Mouse (Mus musculus) hindbrain, embryonic 16.5 days (tissue): Measurements from ENCODE around the gene Defb22. TPM values are rescaled to one million over a fixed set of nuclear protein-coding genes. Genes with fewer than 3 reads are reported as not detected.

Experiments
- ATAC-seq: fragments of 200-750 bp; cut with Nextera tagmentation; 2 replicates; pipeline ENCODE4 v1.8.0; 2017; ENCODE audit warnings: moderate TSS enrichment, moderate library complexity
- H3K27ac ChIP-seq: fragments of 300-500 bp; sonication (generic); 2 replicates; pipeline ENCODE4 v1.5.1; 2014; ENCODE audit warnings: low read depth, mild to moderate bottlenecking, control low read depth, low read length, moderate library complexity
- H3K27me3 ChIP-seq: fragments of 300-500 bp; sonication (generic); replicated peaks from 2 replicates; pipeline ENCODE4 v1.6.1; 2014; ENCODE audit warnings: low read length; ENCODE audit not compliant: control insufficient read depth, insufficient read depth
- H3K36me3 ChIP-seq: fragments of 300-500 bp; sonication (generic); 2 replicates; pipeline ENCODE4 v1.6.1; 2014; ENCODE audit warnings: mild to moderate bottlenecking, low read length, moderate library complexity, mixed read lengths; ENCODE audit not compliant: control insufficient read depth, insufficient read depth
- H3K4me1 ChIP-seq: fragments of 300-500 bp; sonication (generic); 2 replicates; pipeline ENCODE4 v1.6.1; 2014; ENCODE audit warnings: low read depth, low read length; ENCODE audit not compliant: control insufficient read depth, insufficient read depth
- H3K4me2 ChIP-seq: fragments of 300-500 bp; sonication (generic); 2 replicates; pipeline ENCODE4 v1.6.1; 2014; ENCODE audit warnings: mild to moderate bottlenecking, low read length, control low read depth, moderate library complexity
- H3K4me3 ChIP-seq: fragments of 300-500 bp; sonication (generic); 2 replicates; pipeline ENCODE4 v1.5.1; 2014; ENCODE audit warnings: mild to moderate bottlenecking, low read length, control low read depth, moderate library complexity
- H3K9ac ChIP-seq: fragments of 300-500 bp; sonication (generic); 2 replicates; pipeline ENCODE4 v1.6.1; 2014; ENCODE audit warnings: low read depth, mild to moderate bottlenecking, control low read depth, low read length, moderate library complexity
- H3K9me3 ChIP-seq: fragments of 300-500 bp; sonication (generic); 2 replicates; pipeline ENCODE4 v1.6.1; 2014; ENCODE audit warnings: mild to moderate bottlenecking, low read length, moderate library complexity; ENCODE audit not compliant: control insufficient read depth
- WGBS: fragments of 180-500 bp; shearing (Covaris S2); extraction: QIAGEN DNeasy Blood & Tissue Kit; methylation state at CpG from one replicate; pipeline ENCODE4 v1.1.7; 2014; 5-methylcytosine and 5-hydroxymethylcytosine counted together
- polyA plus RNA-seq: library from polyadenylated mRNA; unstranded; fragments of >200 nt; fragmentation: Nextera tagmentation; extraction: Ambion mirVana; gene quantifications from 2 replicates; pipeline ENCODE4 v1.2.1, GENCODE M21; 2015

Gene Defb22
- polyA plus RNA-seq = not detected in 2 replicates

DNA sequence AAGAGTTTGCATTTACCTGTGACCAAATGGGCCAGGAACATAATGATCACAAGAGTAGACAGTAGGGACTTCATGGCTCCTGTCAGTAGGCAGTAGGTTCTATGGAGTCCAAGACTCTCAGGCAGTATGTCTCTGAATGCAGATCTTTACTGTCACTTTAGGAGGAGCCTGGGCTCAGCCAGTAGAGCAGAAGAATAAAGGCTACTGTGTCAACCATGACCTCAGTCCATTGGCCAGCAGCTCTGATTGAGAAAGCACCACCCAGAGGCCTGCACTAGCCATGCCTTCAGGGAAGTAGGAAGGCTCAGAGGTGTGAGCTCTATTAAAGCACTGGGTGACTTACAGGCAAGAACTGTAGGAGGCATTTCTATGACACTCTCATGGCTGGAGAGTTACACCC, at the start of gene Defb22:
TSS of gene Defb22 (minus strand) at position 101 of the 400 bp plus-strand sequence.
- H3K27me3 ChIP-seq = no peaks in the 10 kb centered on the region
- no peak within 1 kb of the TSS for H3K4me3 ChIP-seq
- H3K9ac ChIP-seq = no peak within 1 kb of the TSS
- no peak within 1 kb of the TSS for H3K27ac ChIP-seq
- ATAC-seq = no peak
- no peaks in the 10 kb centered on the region for H3K9me3 ChIP-seq
- no peaks in the 10 kb centered on the region for H3K36me3 ChIP-seq
- H3K4me1 ChIP-seq = no peaks in the 10 kb centered on the region
- no peak within 1 kb of the TSS for H3K4me2 ChIP-seq

GRCm38 (mm10) chr2:152517981-152518380, 28.0 kb upstream of the Defb22 start, which contains the start of gene Defb28:
Gene Defb28 (plus strand): TSS chr2:152518255.
- H3K9ac ChIP-seq = no peak within 1 kb of the TSS
- H3K4me1 ChIP-seq = no peaks in the 10 kb centered on the region
- no peaks in the 10 kb centered on the region for H3K9me3 ChIP-seq
- no peak within 1 kb of the TSS for H3K27ac ChIP-seq
- no peaks in the 10 kb centered on the region for H3K36me3 ChIP-seq
- no peak within 1 kb of the TSS for H3K4me3 ChIP-seq
- H3K4me2 ChIP-seq = no peak within 1 kb of the TSS
- WGBS = 80% methylated on average over 4 of the region's 4 CpGs
- ATAC-seq = no peak
- H3K27me3 ChIP-seq = no peaks in the 10 kb centered on the region

DNA sequence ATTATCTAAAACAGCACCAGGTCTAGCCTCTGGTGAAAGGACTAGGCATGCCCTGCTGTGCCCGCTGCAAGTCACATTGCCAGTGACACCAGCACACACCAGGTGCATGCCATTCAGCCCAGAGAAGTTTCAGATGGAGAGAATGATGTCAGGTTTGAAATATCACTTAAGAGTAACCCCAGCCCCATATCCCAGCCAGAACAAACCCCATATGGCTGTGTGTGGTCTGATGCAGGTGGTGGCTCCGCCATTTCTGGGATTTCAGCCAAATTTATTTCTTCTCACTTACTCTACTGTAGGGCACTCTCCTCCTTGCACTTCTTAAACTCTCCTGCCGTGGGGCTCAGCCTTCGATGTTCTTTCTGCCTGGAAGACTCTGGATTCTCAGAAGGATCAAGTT, 26.1 kb upstream of the Defb22 start:
- Histone ChIP-seq H3K4me1 (no peaks in the 10 kb centered on the region), H3K4me2 (no peak overlapping the region), H3K9me3 (no peaks in the 10 kb centered on the region), H3K27ac (no peak overlapping the region), H3K4me3 (no peak overlapping the region), H3K9ac (no peak overlapping the region), H3K36me3 (no peaks in the 10 kb centered on the region), H3K27me3 (no peaks in the 10 kb centered on the region)
- WGBS = 73% methylated on average over 4 of the region's 4 CpGs
- ATAC-seq = no peak

DNA sequence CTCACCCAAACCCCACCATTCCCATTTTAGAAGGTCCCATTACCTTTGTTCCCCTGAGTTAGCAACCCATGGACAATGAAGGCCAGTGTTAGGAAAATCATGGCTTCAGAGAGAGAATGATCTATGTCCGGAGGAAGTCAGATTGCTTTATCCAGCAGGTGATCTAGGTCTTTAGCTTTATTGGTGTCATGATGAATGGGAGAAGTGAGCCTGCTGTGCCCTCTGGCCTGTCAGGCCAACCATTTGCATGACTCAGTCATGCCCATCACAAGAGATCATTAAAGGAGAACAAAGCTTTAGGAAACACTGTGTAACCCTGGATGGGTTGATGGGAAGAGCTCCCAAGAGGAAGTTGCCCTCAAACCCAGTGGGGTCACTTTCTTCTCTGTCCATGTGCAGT, 21.7 kb upstream of the Defb22 start, which contains the start of gene Defb26:
TSS of gene Defb26 (minus strand) at position 101 of the 400 bp plus-strand sequence.
- Histone ChIP-seq H3K4me2 (no peak within 1 kb of the TSS), H3K36me3 (no peaks in the 10 kb centered on the region), H3K9ac (no peak within 1 kb of the TSS), H3K4me3 (no peak within 1 kb of the TSS), H3K27ac (no peak within 1 kb of the TSS), H3K9me3 (no peaks in the 10 kb centered on the region), H3K4me1 (no peaks in the 10 kb centered on the region), H3K27me3 (no peaks in the 10 kb centered on the region)
- WGBS = 50% methylated on average over 1 of the region's 1 CpGs
- ATAC-seq = no peak

DNA sequence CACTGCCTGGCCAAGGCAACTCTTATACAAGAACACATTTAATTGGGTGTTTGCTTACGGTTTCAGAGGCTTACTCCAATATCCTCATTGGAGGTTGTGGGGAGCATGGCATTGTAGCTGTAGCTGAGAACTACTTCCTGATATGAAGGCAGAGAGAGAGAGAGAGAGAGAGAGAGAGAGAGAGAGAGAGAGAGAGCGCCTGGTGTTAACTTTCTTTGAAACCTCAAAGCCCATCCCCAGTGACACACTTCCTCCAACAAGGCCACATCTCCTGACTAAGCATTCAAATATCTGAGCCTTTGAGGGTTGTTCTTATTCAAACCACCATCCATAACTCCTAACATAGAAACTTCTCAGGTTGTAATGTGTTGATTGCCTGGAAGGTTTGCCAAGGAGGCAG, 14.0 kb upstream of the Defb22 start:
- no peak for ATAC-seq
- Histone ChIP-seq H3K36me3 (no peaks in the 10 kb centered on the region), H3K4me3 (no peak overlapping the region), H3K4me2 (no peak overlapping the region), H3K27me3 (no peaks in the 10 kb centered on the region), H3K27ac (no peak overlapping the region), H3K9me3 (no peaks in the 10 kb centered on the region), H3K4me1 (no peaks in the 10 kb centered on the region), H3K9ac (no peak overlapping the region)
- WGBS = 87% methylated on average over 2 of the region's 2 CpGs

DNA sequence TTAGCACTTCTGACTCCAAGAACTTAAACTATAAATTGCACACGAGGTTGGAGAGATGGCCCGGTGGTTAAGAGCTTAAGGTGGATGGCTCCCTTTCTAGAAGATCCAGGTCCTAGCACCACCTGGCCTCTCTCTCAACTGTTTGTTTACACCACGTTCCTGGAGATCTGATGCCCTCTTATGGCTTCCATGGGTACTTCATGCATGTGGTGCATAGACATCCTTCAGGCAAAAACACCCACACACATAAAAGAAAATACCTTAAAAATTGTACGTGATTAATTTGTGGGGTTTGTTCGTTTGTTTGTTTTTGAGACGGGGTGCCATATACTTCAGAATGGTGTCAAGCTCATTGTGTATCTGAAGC, 10.9 kb upstream of the Defb22 start:
- H3K9ac ChIP-seq = no peak overlapping the region
- H3K36me3 ChIP-seq = no peaks in the 10 kb centered on the region
- H3K27me3 ChIP-seq = no peaks in the 10 kb centered on the region
- ATAC-seq = no peak
- WGBS = 76% methylated on average over 6 of the region's 6 CpGs
- H3K4me2 ChIP-seq = no peak overlapping the region
- H3K4me1 ChIP-seq = no peaks in the 10 kb centered on the region
- H3K9me3 ChIP-seq = no peaks in the 10 kb centered on the region
- H3K27ac ChIP-seq = no peak overlapping the region
- no peak overlapping the region for H3K4me3 ChIP-seq

DNA sequence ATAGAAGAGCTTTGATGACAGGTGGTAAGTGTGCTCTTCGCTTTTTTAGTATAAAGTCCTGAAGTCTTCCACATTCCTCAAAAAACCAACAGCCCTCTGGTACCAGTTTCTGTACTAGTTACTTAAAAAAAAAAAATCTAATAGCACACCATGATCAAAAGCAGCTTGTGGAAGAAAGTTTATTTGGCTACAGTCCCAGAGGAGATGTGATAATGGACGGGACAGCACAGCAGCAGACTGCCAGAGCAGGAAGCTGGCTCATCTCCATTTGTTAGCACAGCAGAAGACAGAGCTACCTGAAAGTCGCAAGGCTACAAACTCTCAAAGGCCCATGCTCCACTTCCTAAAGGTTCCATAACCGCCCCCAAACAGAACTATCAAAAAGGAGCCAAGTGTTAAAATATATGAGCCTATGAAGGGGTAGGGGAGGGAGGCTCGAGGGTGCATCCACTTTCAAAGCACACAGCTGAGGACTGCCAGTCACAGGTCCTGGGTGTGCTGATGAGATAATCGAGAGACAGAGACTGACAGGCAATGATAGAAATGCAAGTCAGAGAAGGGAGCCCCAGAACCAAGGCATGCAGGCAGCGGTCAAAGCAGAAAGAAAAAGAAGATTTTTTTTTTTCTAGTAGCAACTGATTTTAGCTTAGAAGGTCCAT, 10.4 kb upstream of the Defb22 start:
- H3K4me3 ChIP-seq = no peak overlapping the region
- no peak overlapping the region for H3K4me2 ChIP-seq
- no peaks in the 10 kb centered on the region for H3K9me3 ChIP-seq
- ATAC-seq = no peak
- H3K4me1 ChIP-seq = no peaks in the 10 kb centered on the region
- H3K27me3 ChIP-seq = no peaks in the 10 kb centered on the region
- 76% methylated on average over 7 of the region's 7 CpGs for WGBS
- no peaks in the 10 kb centered on the region for H3K36me3 ChIP-seq
- H3K9ac ChIP-seq = no peak overlapping the region
- no peak overlapping the region for H3K27ac ChIP-seq

DNA sequence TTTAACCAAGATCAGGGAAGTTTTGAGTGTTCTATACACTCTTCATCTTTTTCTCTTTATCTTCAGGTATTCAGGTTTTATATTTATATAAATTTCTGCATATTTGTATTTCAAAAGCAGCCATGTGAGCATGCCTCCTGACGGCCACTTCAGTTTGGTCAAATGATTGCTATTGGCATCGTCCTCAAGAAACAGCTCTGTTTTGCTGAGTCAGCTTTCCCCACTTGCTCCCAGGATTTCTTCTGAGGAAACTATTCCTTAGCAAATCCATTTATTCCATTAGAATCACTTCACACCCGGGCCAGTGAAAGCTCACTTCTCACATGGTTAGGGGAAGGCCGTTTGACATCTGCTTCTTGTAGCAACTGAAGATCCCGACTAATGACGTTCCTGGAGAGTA, 8.1 kb upstream of the Defb22 start:
- Histone ChIP-seq H3K4me3 (no peak overlapping the region), H3K36me3 (no peaks in the 10 kb centered on the region), H3K4me1 (no peaks in the 10 kb centered on the region), H3K9ac (no peak overlapping the region), H3K27ac (no peak overlapping the region), H3K27me3 (no peaks in the 10 kb centered on the region), H3K9me3 (no peaks in the 10 kb centered on the region), H3K4me2 (no peak overlapping the region)
- no peak for ATAC-seq
- WGBS = 79% methylated on average over 6 of the region's 6 CpGs

DNA sequence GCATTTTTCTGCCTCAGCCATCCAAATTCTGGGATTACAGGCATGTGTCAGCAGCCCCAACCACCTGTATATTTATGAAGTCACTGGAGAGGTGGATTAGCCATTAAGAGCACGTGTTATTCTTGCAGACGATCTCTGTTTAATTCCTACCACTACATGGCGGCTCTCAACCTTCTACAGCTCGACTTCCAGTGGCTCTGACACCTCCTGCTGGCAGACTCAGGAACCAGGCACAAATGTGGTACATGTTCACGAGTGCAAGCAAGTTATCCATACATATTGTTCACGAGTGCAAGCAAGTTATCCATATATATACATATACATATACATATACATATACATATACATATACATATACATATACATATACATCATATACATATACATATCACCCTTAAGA, 3.2 kb upstream of the Defb22 start:
- Histone ChIP-seq H3K9ac (no peak overlapping the region), H3K9me3 (no peaks in the 10 kb centered on the region), H3K36me3 (no peaks in the 10 kb centered on the region), H3K4me3 (no peak overlapping the region), H3K27me3 (no peaks in the 10 kb centered on the region), H3K4me1 (no peaks in the 10 kb centered on the region), H3K4me2 (no peak overlapping the region), H3K27ac (no peak overlapping the region)
- ATAC-seq = no peak
- 74% methylated on average over 6 of the region's 6 CpGs for WGBS

DNA sequence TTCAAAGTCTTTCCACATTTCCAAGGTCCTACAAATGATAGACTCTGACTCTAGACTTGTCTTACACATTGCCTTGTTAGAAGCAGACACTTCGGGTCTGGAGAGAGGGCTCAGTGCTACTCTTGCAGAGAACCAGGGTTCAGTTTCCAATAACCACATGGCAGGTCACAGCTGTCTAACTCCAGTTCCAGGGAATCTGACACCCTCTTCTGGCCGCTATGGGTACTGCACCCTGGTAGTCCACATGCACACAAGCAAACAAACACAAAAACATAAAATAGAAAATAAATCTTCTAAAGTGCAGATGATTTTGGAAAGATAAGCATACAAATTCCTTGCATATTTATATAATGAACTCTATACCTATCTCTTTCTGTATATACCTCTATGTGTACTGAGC, 2.9 kb downstream of the Defb22 start:
- 80% methylated on average over 2 of the region's 2 CpGs for WGBS
- no peak overlapping the region for H3K4me2 ChIP-seq
- no peak for ATAC-seq
- no peaks in the 10 kb centered on the region for H3K9me3 ChIP-seq
- no peaks in the 10 kb centered on the region for H3K36me3 ChIP-seq
- no peak overlapping the region for H3K4me3 ChIP-seq
- H3K9ac ChIP-seq = no peak overlapping the region
- H3K27ac ChIP-seq = no peak overlapping the region
- no peaks in the 10 kb centered on the region for H3K27me3 ChIP-seq
- H3K4me1 ChIP-seq = no peaks in the 10 kb centered on the region
